Mouse (Mus musculus) liver, embryonic 11.5 days (tissue): ENCODE measurements around the gene H1foo. TPM values are rescaled to one million over a fixed set of nuclear protein-coding genes. Genes with fewer than 3 reads are reported as not detected.

Source experiments
- ATAC-seq: fragments of 200-750 bp; cut with Nextera tagmentation; replicated peaks from 2 replicates; pipeline ENCODE4 v1.8.0; 2017; ENCODE audit warnings: moderate number of reproducible peaks, mild to moderate bottlenecking, moderate TSS enrichment, moderate library complexity; ENCODE audit not compliant: low FRiP score
- DNase-seq: peaks from one replicate; pipeline ENCODE4 v3.0.0-alpha.2; 2017; ENCODE audit warnings: low spot score
- H3K27ac ChIP-seq: fragments of 300-500 bp; sonication (generic); 2 replicates; pipeline ENCODE4 v1.5.1; 2014; ENCODE audit warnings: mild to moderate bottlenecking, low read depth, low read length, control low read depth
- H3K27me3 ChIP-seq: fragments of 300-500 bp; sonication (generic); replicated peaks from 2 replicates; pipeline ENCODE4 v1.6.1; 2014; ENCODE audit warnings: low read length, mixed read lengths; ENCODE audit not compliant: control insufficient read depth, insufficient read depth
- H3K36me3 ChIP-seq: fragments of 300-500 bp; sonication (generic); 2 replicates; pipeline ENCODE4 v1.6.1; 2014; ENCODE audit warnings: mild to moderate bottlenecking, low read length, moderate library complexity, mixed read lengths; ENCODE audit not compliant: control insufficient read depth, insufficient read depth
- H3K4me1 ChIP-seq: fragments of 300-500 bp; sonication (generic); replicated peaks from 2 replicates; pipeline ENCODE4 v1.6.1; 2014; ENCODE audit warnings: low read length, mixed read lengths; ENCODE audit not compliant: control insufficient read depth, insufficient read depth
- H3K4me2 ChIP-seq: fragments of 300-500 bp; sonication (generic); 2 replicates; pipeline ENCODE4 v1.6.1; 2014; ENCODE audit warnings: mild to moderate bottlenecking, control low read depth, moderate library complexity
- H3K4me3 ChIP-seq: fragments of 300-500 bp; sonication (generic); 2 replicates; pipeline ENCODE4 v1.5.1; 2014; ENCODE audit warnings: low read depth, low read length, control low read depth
- H3K9ac ChIP-seq: fragments of 300-500 bp; sonication (generic); 2 replicates; pipeline ENCODE4 v1.6.1; 2014; ENCODE audit warnings: low read depth, low read length, control low read depth
- H3K9me3 ChIP-seq: fragments of 300-500 bp; sonication (generic); 2 replicates; pipeline ENCODE4 v1.6.1; 2016; ENCODE audit warnings: low read length, inconsistent platforms, mixed read lengths; ENCODE audit not compliant: control insufficient read depth
- WGBS: fragments of 180-500 bp; shearing (Covaris S2); extraction: QIAGEN DNeasy Blood & Tissue Kit; methylation state at CpG from one replicate; pipeline ENCODE4 v1.1.7; 2014; 5-methylcytosine and 5-hydroxymethylcytosine counted together
- polyA plus RNA-seq: library from polyadenylated mRNA; unstranded; fragments of >200 nt; fragmentation: Nextera tagmentation; extraction: Ambion mirVana; gene quantifications from 2 replicates; pipeline ENCODE4 v1.2.1, GENCODE M21; 2014

H1foo gene
- polyA plus RNA-seq, 1 experiment from 2014 or later, result not detected

GRCm38 (mm10) chr6:115906871-115907270 lies 37.9 kb upstream of the H1foo start:
- no peaks in the 10 kb centered on the region for H3K27me3 ChIP-seq
- 46% methylated on average over 2 of the region's 2 CpGs for WGBS
- no peak overlapping the region for H3K27ac ChIP-seq
- peaks cover 31% of the 10 kb centered on the region for H3K4me1 ChIP-seq
- H3K9me3 ChIP-seq, result no peaks in the 10 kb centered on the region
- H3K9ac ChIP-seq, result no peak overlapping the region
- no peaks in the 10 kb centered on the region for H3K36me3 ChIP-seq
- no peak overlapping the region for H3K4me3 ChIP-seq
- no peak overlapping the region for H3K4me2 ChIP-seq
- no peak for ATAC-seq
- DNase-seq, result no peak

GRCm38 (mm10) chr6:115908421-115908982 lies 36.2 kb upstream of the H1foo start:
- Histone ChIP-seq H3K9ac (no peak overlapping the region), H3K4me1 (peaks cover 31% of the 10 kb centered on the region), H3K27me3 (no peaks in the 10 kb centered on the region), H3K4me2 (peak overlapping the region; percentile 15; the same call in 1 of the 2 replicates), H3K4me3 (no peak overlapping the region), H3K9me3 (no peaks in the 10 kb centered on the region), H3K27ac (0 out of 2 replicates have a peak overlapping the region, but pooled peaks have one; percentile 6), H3K36me3 (no peaks in the 10 kb centered on the region)
- WGBS, result 17% methylated on average over 6 of the region's 6 CpGs
- ATAC-seq, result 0 out of 2 replicates have a peak, but pooled peaks have one; percentile 19
- no peak for DNase-seq

GRCm38 (mm10) chr6:115909052-115909451 lies 35.7 kb upstream of the H1foo start:
- H3K4me2 ChIP-seq, result no peak overlapping the region
- no peaks in the 10 kb centered on the region for H3K27me3 ChIP-seq
- H3K4me3 ChIP-seq, result no peak overlapping the region
- ATAC-seq, result 0 out of 2 replicates have a peak, but pooled peaks have one; percentile 7
- H3K36me3 ChIP-seq, result no peaks in the 10 kb centered on the region
- H3K4me1 ChIP-seq, result peaks cover 31% of the 10 kb centered on the region
- H3K9me3 ChIP-seq, result no peaks in the 10 kb centered on the region
- WGBS, result 34% methylated on average over 3 of the region's 3 CpGs
- H3K9ac ChIP-seq, result no peak overlapping the region
- no peak for DNase-seq
- H3K27ac ChIP-seq, result 0 out of 2 replicates have a peak overlapping the region, but pooled peaks have one; percentile 6

GRCm38 (mm10) chr6:115909940-115910339 lies 34.8 kb upstream of the H1foo start:
- 38% methylated on average over 8 of the region's 8 CpGs for WGBS

GRCm38 (mm10) chr6:115911763-115912162 lies 33.0 kb upstream of the H1foo start:
- Histone ChIP-seq H3K27ac (no peak overlapping the region), H3K9me3 (no peaks in the 10 kb centered on the region), H3K4me2 (no peak overlapping the region), H3K9ac (no peak overlapping the region), H3K36me3 (no peaks in the 10 kb centered on the region), H3K4me3 (no peak overlapping the region), H3K27me3 (no peaks in the 10 kb centered on the region), H3K4me1 (peaks cover 33% of the 10 kb centered on the region)
- 75% methylated on average over 6 of the region's 6 CpGs for WGBS
- no peak for DNase-seq
- ATAC-seq, result no peak

More at GRCm38 (mm10) chr6:115909940-115910339, 34.8 kb upstream of the H1foo start:
- Histone ChIP-seq H3K27me3 (no peaks in the 10 kb centered on the region), H3K36me3 (no peaks in the 10 kb centered on the region), H3K27ac (no peak overlapping the region; the same call in 1 of the 2 replicates), H3K9ac (no peak overlapping the region), H3K4me1 (peaks cover 31% of the 10 kb centered on the region), H3K4me3 (no peak overlapping the region), H3K4me2 (no peak overlapping the region), H3K9me3 (no peaks in the 10 kb centered on the region)
- DNase-seq, result no peak
- peak; percentile 30; the same call in 1 of the 2 replicates for ATAC-seq

- Histone ChIP-seq H3K27ac (no peak overlapping the region), H3K9ac (no peak overlapping the region), H3K27me3 (no peaks in the 10 kb centered on the region), H3K9me3 (no peaks in the 10 kb centered on the region), H3K4me1 (peaks cover 30% of the 10 kb centered on the region), H3K4me3 (no peak overlapping the region), H3K36me3 (no peaks in the 10 kb centered on the region), H3K4me2 (no peak overlapping the region)
- 80% methylated on average over 10 of the region's 10 CpGs for WGBS
- ATAC-seq (no peak), DNase-seq (no peak)
Measured at GRCm38 (mm10) chr6:115913482-115913881, 31.3 kb upstream of the H1foo start.

GRCm38 (mm10) chr6:115914511-115915202 lies 30.1 kb upstream of the H1foo start:
- Histone ChIP-seq H3K27me3 (no peaks in the 10 kb centered on the region), H3K4me1 (peaks cover 20% of the 10 kb centered on the region; the same call in 1 of the 2 replicates), H3K9me3 (no peaks in the 10 kb centered on the region), H3K36me3 (no peaks in the 10 kb centered on the region), H3K4me3 (no peak overlapping the region), H3K27ac (no peak overlapping the region), H3K9ac (no peak overlapping the region), H3K4me2 (no peak overlapping the region)
- 89% methylated on average over 15 of the region's 15 CpGs for WGBS
- DNase-seq (no peak), ATAC-seq (no peak)

GRCm38 (mm10) chr6:115915601-115916445 lies 28.9 kb upstream of the H1foo start:
- Histone ChIP-seq H3K27ac (no peak overlapping the region), H3K4me1 (peaks cover 12% of the 10 kb centered on the region; the same call in 1 of the 2 replicates), H3K9ac (no peak overlapping the region), H3K27me3 (no peaks in the 10 kb centered on the region), H3K9me3 (no peaks in the 10 kb centered on the region), H3K4me2 (no peak overlapping the region), H3K36me3 (no peaks in the 10 kb centered on the region), H3K4me3 (no peak overlapping the region)
- 63% methylated on average over 17 of the region's 17 CpGs for WGBS
- no peak for DNase-seq
- no peak for ATAC-seq
